Mouse (Mus musculus) embryonic fibroblast, embryonic 13.5 days (primary cell): Measurements from ENCODE around the gene D630045J12Rik.

ENCODE experiments used
- CTCF ChIP-seq: IDR thresholded peaks from 2 replicates; pipeline ENCODE4 v1.5.1; 2011; ENCODE audit warnings: mild to moderate bottlenecking, control low read depth, low read length, moderate library complexity, borderline replicate concordance; ENCODE audit not compliant: insufficient read depth
- POLR2A ChIP-seq: IDR thresholded peaks from 2 replicates; pipeline ENCODE4 v1.6.1; 2011; ENCODE audit warnings: low read depth, mild to moderate bottlenecking, control low read depth, low read length, moderate library complexity

GRCm38 (mm10) chr6:38202816-38203215, 51.0 kb downstream of the D630045J12Rik start:
- no peak for TF ChIP-seq POLR2A
- no peak for TF ChIP-seq CTCF
